Mouse (Mus musculus) heart, adult 2 months (tissue): ENCODE data around the gene Relch.

Experiments
- EP300 ChIP-seq: fragments of 200-500 bp; IDR thresholded peaks from 2 replicates; pipeline ENCODE4 v1.6.1; 2011; ENCODE audit warnings: low read depth, low read length, control low read depth; ENCODE audit not compliant: insufficient read depth
- POLR2A ChIP-seq: fragments of 200-500 bp; IDR thresholded peaks from 2 replicates; pipeline ENCODE4 v1.6.1; 2011; ENCODE audit warnings: mild to moderate bottlenecking, low read depth, low read length, control low read depth; ENCODE audit not compliant: insufficient read depth

DNA sequence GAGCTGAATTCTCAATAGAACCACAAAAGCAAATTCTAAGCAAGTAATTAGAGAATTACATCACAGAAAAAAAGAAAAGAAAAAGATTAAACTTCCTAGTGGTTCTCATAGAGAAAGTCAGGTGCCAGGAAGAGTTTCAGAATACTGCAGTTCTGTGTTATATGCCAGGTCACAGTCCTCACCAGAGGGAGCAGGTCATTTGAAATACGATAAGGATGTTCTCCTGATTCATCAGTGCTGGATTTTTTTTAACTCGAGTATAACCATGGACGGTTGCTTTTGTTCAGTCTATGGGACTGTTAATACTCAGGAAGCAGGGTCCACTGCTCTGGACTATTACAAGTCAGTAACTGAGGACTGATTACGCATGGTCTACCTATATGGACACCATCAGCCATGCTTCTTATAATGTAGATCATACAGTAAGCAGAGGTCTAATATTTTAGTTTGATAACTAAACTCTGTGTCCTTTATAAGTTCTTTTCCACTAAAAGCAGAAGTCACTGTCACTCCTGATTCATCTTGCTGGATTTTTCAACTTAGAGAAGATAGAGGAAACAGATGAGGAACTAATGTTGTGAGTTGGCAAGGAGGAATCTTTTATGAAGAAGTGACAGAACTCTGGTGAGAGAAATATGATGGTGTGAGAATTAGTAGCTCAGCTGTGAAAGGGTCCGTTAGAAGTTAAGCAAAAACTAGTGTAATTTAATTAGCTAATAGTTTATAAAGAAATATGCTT lies 83.4 kb downstream of the Relch start:
- TF ChIP-seq POLR2A (no peak), EP300 (no peak)
